ENCODE assay signal across 25 mouse cellular contexts in genomic region chr2:92279398-92279797, GRCm38 (mm10).
DNase-seq lines count a peak whose midpoint lies in the region; ATAC-seq and TF ChIP-seq lines count a peak whose summit lies in the region.
"Had no signal": no experiment of that assay in that cellular context is flagged by ENCODE, and none has a peak within 500 bp of the region (broad histone marks: within the 10 kb centered on the region; RNA-seq: fewer than 3 reads in every experiment).

No protein-coding gene starts in this region.

- H3K4me1 ChIP-seq in hindbrain, embryonic 13.5 days (replicated peaks), result peaks cover 19% of the 10 kb centered on the region
- H3K4me1 ChIP-seq in hindbrain, embryonic 11.5 days (replicated peaks; ENCODE audit: control insufficient read depth, insufficient read depth, low read length), result no peaks in the 10 kb centered on the region
- no peaks in the 10 kb centered on the region for H3K4me1 ChIP-seq in midbrain, embryonic 14.5 days (ENCODE audit: control insufficient read depth, insufficient read depth, low read length)
- H3K4me1 ChIP-seq in midbrain, embryonic 11.5 days (ENCODE audit: control insufficient read depth, insufficient read depth, low read length), result no peaks in the 10 kb centered on the region
- H3K4me1 ChIP-seq in hindbrain, postnatal 0 days (ENCODE audit: insufficient read depth, low read length), result peaks cover 4% of the 10 kb centered on the region
- H3K4me1 ChIP-seq in neural tube, embryonic 15.5 days, result peaks cover 22% of the 10 kb centered on the region
- H3K4me1 ChIP-seq: embryonic facial prominence, embryonic 10.5 days; limb, embryonic 10.5 days; liver, embryonic 15.5 days; stomach, embryonic 15.5 days had no signal

- no peaks in the 10 kb centered on the region for H3K9me3 ChIP-seq in hindbrain, embryonic 13.5 days
- no peaks in the 10 kb centered on the region for H3K9me3 ChIP-seq in hindbrain, embryonic 11.5 days (ENCODE audit: control insufficient read depth, low read length)
- no peaks in the 10 kb centered on the region for H3K9me3 ChIP-seq in midbrain, embryonic 14.5 days (ENCODE audit: control insufficient read depth, low read length)
- no peaks in the 10 kb centered on the region for H3K9me3 ChIP-seq in midbrain, embryonic 11.5 days (ENCODE audit: control insufficient read depth, low read length)
- H3K9me3 ChIP-seq in hindbrain, postnatal 0 days (ENCODE audit: low read length), result no peaks in the 10 kb centered on the region
- H3K9me3 ChIP-seq in neural tube, embryonic 15.5 days (replicated peaks), result no peaks in the 10 kb centered on the region
- H3K9me3 ChIP-seq: embryonic facial prominence, embryonic 10.5 days; G1E; limb, embryonic 10.5 days; liver, embryonic 15.5 days; stomach, embryonic 15.5 days had no signal

- H3K4me2 ChIP-seq in hindbrain, embryonic 13.5 days, result no peak overlapping the region
- H3K4me2 ChIP-seq in hindbrain, embryonic 11.5 days (replicated peaks; ENCODE audit: low read depth, low read length), result no peak overlapping the region
- H3K4me2 ChIP-seq in midbrain, embryonic 14.5 days (ENCODE audit: low read length), result no peak overlapping the region
- H3K4me2 ChIP-seq in midbrain, embryonic 11.5 days, result no peak overlapping the region
- no peak overlapping the region for H3K4me2 ChIP-seq in hindbrain, postnatal 0 days (ENCODE audit: low read depth, low read length)
- 0 out of 2 replicates have a peak overlapping the region, but pooled peaks have one; percentile 2 for H3K4me2 ChIP-seq in neural tube, embryonic 15.5 days
- H3K4me2 ChIP-seq: heart, embryonic 11.5 days; liver, embryonic 15.5 days; stomach, embryonic 15.5 days had no signal

- ATAC-seq in hindbrain, embryonic 13.5 days (ENCODE audit: low FRiP score), result no peak
- no peak for ATAC-seq in hindbrain, embryonic 11.5 days (ENCODE audit: low FRiP score)
- no peak for ATAC-seq in midbrain, embryonic 14.5 days (ENCODE audit: low FRiP score, low TSS enrichment)
- ATAC-seq in midbrain, embryonic 11.5 days (ENCODE audit: low FRiP score), result no peak
- peak; percentile 53; the same call in 1 of the 2 replicates for ATAC-seq in hindbrain, postnatal 0 days
- peak; percentile 84 for ATAC-seq in neural tube, embryonic 15.5 days (ENCODE audit: low FRiP score)
- ATAC-seq: Patski had no signal

- DNase-seq in hindbrain, embryonic 11.5 days (ENCODE audit: low spot score), result no peak
- DNase-seq in midbrain, embryonic 14.5 days, result peak; percentile 55
- DNase-seq in midbrain, embryonic 11.5 days (ENCODE audit: low spot score, missing footprints), result no peak
- DNase-seq in hindbrain, postnatal 0 days (ENCODE audit: low spot score), result peak; percentile 38
- DNase-seq in kidney, adult 8-10 months, result no peak
- DNase-seq: adrenal gland, postnatal 36 days; B cell, adult 2 months; cerebellum, adult 11-12 months; gastrocnemius, postnatal 14 days; heart, adult 11 months; kidney, adult 11 months; kidney, postnatal 4 days; liver; lung, postnatal 4 days; thymus, postnatal 36 days had no signal

- WGBS in hindbrain, embryonic 13.5 days, result 66% methylated on average over 6 of the region's 6 CpGs
- WGBS in hindbrain, embryonic 11.5 days, result 83% methylated on average over 6 of the region's 6 CpGs
- WGBS in midbrain, embryonic 14.5 days, result 54% methylated on average over 6 of the region's 6 CpGs
- WGBS in midbrain, embryonic 11.5 days, result 85% methylated on average over 6 of the region's 6 CpGs
- WGBS in hindbrain, postnatal 0 days, result 54% methylated on average over 6 of the region's 6 CpGs
- WGBS in neural tube, embryonic 15.5 days, result 42% methylated on average over 6 of the region's 6 CpGs

- no peak overlapping the region for H3K9ac ChIP-seq in hindbrain, embryonic 13.5 days
- H3K9ac ChIP-seq in hindbrain, embryonic 11.5 days (ENCODE audit: low read depth, low read length), result no peak overlapping the region
- no peak overlapping the region for H3K9ac ChIP-seq in midbrain, embryonic 14.5 days (replicated peaks; ENCODE audit: low read length)
- H3K9ac ChIP-seq in midbrain, embryonic 11.5 days (ENCODE audit: low read length), result no peak overlapping the region
- H3K9ac ChIP-seq in hindbrain, postnatal 0 days (replicated peaks; ENCODE audit: low read length), result no peak overlapping the region
- H3K9ac ChIP-seq in neural tube, embryonic 15.5 days (replicated peaks), result no peak overlapping the region
- H3K9ac ChIP-seq: liver, embryonic 15.5 days; stomach, embryonic 15.5 days had no signal

- H3K36me3 ChIP-seq in hindbrain, embryonic 13.5 days, result no peaks in the 10 kb centered on the region
- H3K36me3 ChIP-seq in hindbrain, embryonic 11.5 days (ENCODE audit: control insufficient read depth, insufficient read depth, low read length), result no peaks in the 10 kb centered on the region
- no peaks in the 10 kb centered on the region for H3K36me3 ChIP-seq in midbrain, embryonic 14.5 days (ENCODE audit: control insufficient read depth, insufficient read depth, low read length)
- H3K36me3 ChIP-seq in midbrain, embryonic 11.5 days (ENCODE audit: control insufficient read depth, insufficient read depth, low read length), result no peaks in the 10 kb centered on the region
- no peaks in the 10 kb centered on the region for H3K36me3 ChIP-seq in hindbrain, postnatal 0 days (ENCODE audit: insufficient read depth, low read length)
- no peaks in the 10 kb centered on the region for H3K36me3 ChIP-seq in neural tube, embryonic 15.5 days
- H3K36me3 ChIP-seq: G1E; liver, embryonic 15.5 days; stomach, embryonic 15.5 days had no signal

- no peak overlapping the region for H3K4me3 ChIP-seq in hindbrain, embryonic 13.5 days
- no peak overlapping the region for H3K4me3 ChIP-seq in hindbrain, embryonic 11.5 days (ENCODE audit: low read depth, low read length)
- H3K4me3 ChIP-seq in midbrain, embryonic 14.5 days (replicated peaks; ENCODE audit: low read depth, low read length), result no peak overlapping the region
- H3K4me3 ChIP-seq in midbrain, embryonic 11.5 days (ENCODE audit: low read depth, low read length), result no peak overlapping the region
- H3K4me3 ChIP-seq in hindbrain, postnatal 0 days (ENCODE audit: low read length), result no peak overlapping the region
- no peak overlapping the region for H3K4me3 ChIP-seq in neural tube, embryonic 15.5 days (replicated peaks)
- H3K4me3 ChIP-seq: embryonic facial prominence, embryonic 10.5 days; limb, embryonic 10.5 days; liver, embryonic 15.5 days; stomach, embryonic 15.5 days had no signal

- H3K27me3 ChIP-seq in hindbrain, embryonic 13.5 days, result no peaks in the 10 kb centered on the region
- no peaks in the 10 kb centered on the region for H3K27me3 ChIP-seq in hindbrain, embryonic 11.5 days (ENCODE audit: control insufficient read depth, insufficient read depth, low read length)
- H3K27me3 ChIP-seq in midbrain, embryonic 14.5 days (ENCODE audit: control insufficient read depth, insufficient read depth, low read length), result no peaks in the 10 kb centered on the region
- no peaks in the 10 kb centered on the region for H3K27me3 ChIP-seq in midbrain, embryonic 11.5 days (ENCODE audit: control insufficient read depth, insufficient read depth, low read length)
- no peaks in the 10 kb centered on the region for H3K27me3 ChIP-seq in hindbrain, postnatal 0 days (ENCODE audit: insufficient read depth, low read length)
- no peaks in the 10 kb centered on the region for H3K27me3 ChIP-seq in neural tube, embryonic 15.5 days (replicated peaks)
- H3K27me3 ChIP-seq: CH12.LX; liver, embryonic 15.5 days; Patski; stomach, embryonic 15.5 days had no signal

- TF ChIP-seq CTCF in hindbrain, postnatal 0 days (IDR thresholded peaks at IDR 0.05; ENCODE audit: low read depth), result no peak

- peak overlapping the region; percentile 72 for H3K27ac ChIP-seq in hindbrain, embryonic 13.5 days
- no peak overlapping the region for H3K27ac ChIP-seq in hindbrain, embryonic 11.5 days (ENCODE audit: low read depth, low read length)
- H3K27ac ChIP-seq in midbrain, embryonic 14.5 days (replicated peaks; ENCODE audit: low read depth, low read length), result peak overlapping the region; percentile 21; the same call in 1 of the 2 replicates
- no peak overlapping the region for H3K27ac ChIP-seq in midbrain, embryonic 11.5 days (ENCODE audit: low read depth, low read length)
- peak overlapping the region; percentile 65 for H3K27ac ChIP-seq in hindbrain, postnatal 0 days
- peak overlapping the region; percentile 76 for H3K27ac ChIP-seq in neural tube, embryonic 15.5 days (replicated peaks)
- H3K27ac ChIP-seq: embryonic facial prominence, embryonic 10.5 days; limb, embryonic 10.5 days; liver, embryonic 15.5 days; stomach, embryonic 15.5 days had no signal

Comparison
In these comparisons a context has a peak if more than half of its experiments do, and no peak if none do; other contexts are left out.
1. ATAC-seq: peak in hindbrain, postnatal 0 days (single experiment) and neural tube, embryonic 15.5 days (single experiment); none in hindbrain, embryonic 13.5 days (single experiment), hindbrain, embryonic 11.5 days (single experiment), midbrain, embryonic 14.5 days (single experiment) and midbrain, embryonic 11.5 days (single experiment).
2. H3K27ac ChIP-seq: peak in hindbrain, embryonic 13.5 days (single experiment), midbrain, embryonic 14.5 days (single experiment), hindbrain, postnatal 0 days (single experiment) and neural tube, embryonic 15.5 days (single experiment); none in hindbrain, embryonic 11.5 days (single experiment) and midbrain, embryonic 11.5 days (single experiment).
3. DNase-seq: peak in midbrain, embryonic 14.5 days (single experiment) and hindbrain, postnatal 0 days (single experiment); none in hindbrain, embryonic 11.5 days (single experiment), midbrain, embryonic 11.5 days (single experiment) and kidney, adult 8-10 months (0 of 2).